Mouse (Mus musculus) gastrocnemius, postnatal 10 days (tissue): Measurements from ENCODE around the gene Adgrv1. TPM values are rescaled to one million over a fixed set of nuclear protein-coding genes. Genes with fewer than 3 reads are reported as not detected.

Experiments
- DNase-seq: peaks from one replicate; pipeline ENCODE4 v3.0.0; 2021; ENCODE audit warnings: mixed read lengths
- total RNA-seq, 2 experiments: library from RNA; stranded (reverse); gene quantifications; 2 replicates each; pipeline ENCODE4 v1.2.3; 2021

The Adgrv1 gene
- total RNA-seq, 2 experiments from 2014 or later: 0.20 to 0.26 TPM

DNA sequence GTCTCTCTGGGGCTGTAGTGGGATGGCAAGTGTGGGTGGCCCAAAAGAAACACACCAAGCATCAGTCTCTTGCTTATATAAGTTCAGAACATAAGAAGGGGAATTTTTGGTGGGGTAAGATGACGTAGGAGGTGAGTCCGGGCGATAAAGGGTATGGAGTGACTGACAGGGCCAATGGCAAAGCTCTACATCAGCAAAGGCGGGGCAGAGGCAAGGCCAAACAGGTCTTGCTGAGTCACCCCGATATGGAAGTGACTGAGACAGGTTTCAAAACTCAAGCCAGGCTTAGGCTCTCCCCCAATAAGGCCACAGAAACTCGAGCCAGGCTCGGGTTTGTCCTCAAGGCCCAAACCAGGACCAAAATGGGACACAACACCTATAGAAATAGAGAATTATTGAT, 394.1 kb downstream of the Adgrv1 start:
- DNase-seq: no peak

DNA sequence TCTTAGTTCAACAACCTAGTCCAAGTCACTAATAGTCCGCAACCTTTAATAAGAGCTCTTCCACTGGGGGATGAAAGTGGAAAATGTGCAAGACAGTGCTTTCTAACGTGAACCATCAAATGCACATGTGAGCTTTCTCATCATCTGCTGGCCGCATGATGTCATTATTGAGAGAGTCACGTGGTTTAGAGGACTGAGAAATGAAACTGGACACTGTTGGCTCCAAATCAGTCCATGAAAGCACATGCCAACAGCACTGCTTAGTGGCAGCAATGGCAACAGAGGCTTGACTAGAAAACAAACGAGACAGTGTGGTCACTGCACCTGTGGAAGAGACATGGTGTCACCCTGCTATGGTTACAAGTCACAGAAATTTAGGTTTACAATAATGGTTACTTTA, 395.0 kb downstream of the Adgrv1 start:
- DNase-seq: no peak

DNA sequence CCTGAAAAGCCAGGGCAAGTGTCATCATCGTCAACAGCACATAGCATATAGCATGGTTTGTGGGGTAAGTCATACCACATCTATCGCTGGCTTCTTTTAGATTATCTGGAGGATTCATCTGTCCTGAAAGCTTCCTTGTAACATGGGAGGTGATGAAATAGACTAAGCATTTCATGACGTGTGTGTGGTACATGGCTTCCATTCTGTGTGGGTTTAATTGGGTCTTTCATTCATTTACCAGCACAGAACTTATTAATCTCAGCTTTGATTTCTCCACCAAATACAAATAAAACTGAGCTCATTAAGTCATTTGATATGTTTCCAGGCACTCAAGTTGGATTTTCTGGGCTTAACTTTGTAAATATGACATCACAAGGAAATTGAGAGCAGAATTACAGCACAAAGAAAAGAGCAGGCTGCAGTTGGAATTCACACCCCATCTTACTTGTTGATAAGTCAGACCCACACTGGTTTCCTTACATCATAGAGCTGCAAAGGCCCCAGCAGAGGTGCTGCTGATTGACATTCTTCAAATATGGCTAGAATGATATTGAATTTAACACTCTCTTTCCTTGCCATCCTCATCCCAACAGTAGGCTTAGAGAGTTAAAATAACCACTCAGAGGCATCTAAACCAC, 396.1 kb downstream of the Adgrv1 start:
- no peak for DNase-seq

DNA sequence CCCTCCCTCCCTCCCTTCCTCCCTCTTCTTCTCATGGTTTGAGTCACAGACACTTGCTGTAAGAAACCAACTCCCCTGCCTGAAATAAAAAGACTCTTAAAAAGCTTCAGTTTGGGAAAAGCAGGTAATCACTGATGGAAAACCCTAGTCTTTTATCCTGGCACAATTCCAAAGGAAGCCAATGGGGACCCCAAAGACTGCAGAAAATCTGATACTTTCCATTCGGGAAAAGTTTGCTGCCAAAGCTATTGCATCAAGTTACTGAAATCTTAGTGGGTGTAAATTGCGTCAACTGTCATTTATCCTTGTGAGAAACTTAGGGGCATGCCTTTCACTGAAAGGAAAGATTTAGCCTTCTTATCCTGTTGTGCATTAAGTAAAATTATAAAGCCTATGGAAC, 398.9 kb downstream of the Adgrv1 start:
- no peak for DNase-seq

DNA sequence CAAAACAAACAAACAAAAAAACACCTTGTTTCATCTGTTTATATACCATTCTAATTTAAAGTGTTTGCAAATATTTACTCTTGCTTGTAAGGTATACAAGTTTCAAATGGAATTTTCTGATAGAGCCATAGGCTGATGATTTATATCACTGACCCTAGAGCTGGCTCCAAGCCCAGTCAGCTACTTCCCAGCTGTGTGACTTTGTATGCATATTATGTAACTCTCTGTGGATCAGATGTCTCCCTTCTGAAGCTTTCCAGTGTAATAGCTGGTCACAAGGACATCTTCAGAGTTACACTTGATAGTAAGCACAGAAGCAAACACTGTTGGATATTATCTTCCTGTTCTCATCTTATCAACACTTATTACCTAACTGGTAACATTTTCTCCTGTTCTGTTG, 400.1 kb downstream of the Adgrv1 start:
- DNase-seq: peak; percentile 9

DNA sequence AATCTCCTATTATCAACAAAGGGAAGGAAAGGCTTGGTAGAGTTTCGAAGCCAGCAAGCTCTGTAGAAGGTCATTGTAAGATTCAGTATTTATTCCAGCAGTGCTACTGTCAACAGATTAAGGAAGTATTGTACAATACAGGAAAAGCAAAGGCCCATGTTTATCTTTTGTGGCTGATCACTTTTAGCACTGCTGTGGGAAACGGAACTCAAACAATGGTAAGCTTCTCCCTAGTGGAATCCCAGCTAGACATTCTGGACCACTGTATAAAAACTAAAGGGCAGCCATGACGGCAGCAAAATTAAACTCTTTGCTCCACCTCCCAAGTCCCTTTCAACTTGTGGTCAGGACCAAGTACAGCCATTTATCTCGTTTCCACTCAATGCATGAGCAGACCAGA, 402.8 kb downstream of the Adgrv1 start:
- no peak for DNase-seq

DNA sequence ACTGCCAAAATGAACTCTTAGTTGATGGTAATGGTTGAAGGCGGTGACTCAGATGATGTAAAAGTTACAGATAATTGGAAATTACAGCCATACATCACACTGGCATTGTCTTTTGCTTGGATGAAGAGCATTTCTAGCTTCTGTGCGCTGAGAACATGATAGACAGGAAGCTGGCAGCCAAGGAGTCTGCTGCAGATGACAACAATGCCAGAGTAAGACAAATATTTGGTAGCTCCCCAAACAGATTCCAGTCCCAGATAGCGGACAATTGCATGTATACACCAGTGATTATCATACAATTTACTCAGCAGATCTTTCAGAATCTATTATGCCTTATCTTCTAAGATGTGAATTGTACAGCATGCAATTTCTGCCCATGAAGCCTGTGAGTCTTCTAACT, 409.2 kb downstream of the Adgrv1 start:
- DNase-seq: no peak

DNA sequence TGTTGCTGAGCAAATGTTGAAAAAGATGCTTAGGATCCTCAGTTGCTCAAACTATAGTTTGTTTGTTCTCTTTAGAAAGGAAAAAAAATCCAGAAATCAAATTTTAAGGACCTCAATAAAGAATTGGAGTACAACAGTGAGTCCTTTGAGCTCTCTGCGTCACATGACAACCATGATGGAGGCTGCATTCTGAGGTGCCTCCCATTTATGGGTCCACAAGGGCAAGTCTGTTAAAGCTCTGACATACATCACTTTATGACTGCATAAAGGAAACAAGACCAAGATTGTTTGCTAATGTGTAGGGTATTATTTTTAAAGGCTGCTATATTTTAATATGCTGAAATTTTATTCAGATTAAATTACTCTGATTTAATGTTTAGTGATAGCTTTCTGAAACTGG, 410.6 kb downstream of the Adgrv1 start:
- no peak for DNase-seq

DNA sequence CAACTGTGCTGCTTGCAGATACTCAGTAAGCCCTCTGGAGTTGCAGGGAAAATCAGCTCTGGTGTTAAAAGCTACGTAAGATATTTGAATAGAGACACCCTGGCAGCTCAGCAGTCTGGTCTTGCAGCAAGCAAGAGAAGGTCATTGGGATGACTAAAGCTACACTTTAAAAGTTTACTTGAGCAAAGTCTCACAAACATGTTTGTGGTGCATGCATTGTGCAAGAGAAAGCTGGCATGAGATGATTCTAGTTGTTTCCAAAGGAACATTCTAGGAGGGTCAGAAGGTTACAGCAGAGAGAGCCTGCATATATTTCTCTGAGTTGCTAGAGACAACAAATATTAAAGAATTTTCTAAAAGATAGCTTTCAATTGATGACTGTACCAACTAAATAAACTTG, 421.5 kb downstream of the Adgrv1 start:
- no peak for DNase-seq

DNA sequence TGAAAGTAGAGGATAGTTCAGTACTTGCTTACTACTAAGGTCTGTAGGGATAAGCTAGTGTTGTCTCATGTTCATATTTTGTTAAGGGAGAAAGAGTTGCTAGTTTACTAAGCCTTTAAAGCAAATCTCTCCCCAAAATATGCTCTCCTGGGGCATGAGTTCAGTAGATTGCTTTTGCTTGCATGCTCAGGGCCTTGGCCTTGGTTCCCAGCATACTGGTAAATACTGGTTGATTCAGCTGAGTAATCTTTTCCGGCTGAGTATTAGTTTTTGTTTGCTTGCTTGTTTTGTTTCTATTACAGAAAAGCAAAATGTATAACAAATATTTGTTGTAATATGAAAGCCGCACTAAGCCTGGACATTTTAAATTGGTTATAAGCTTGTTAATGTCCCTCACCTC, 422.4 kb downstream of the Adgrv1 start:
- DNase-seq: no peak

DNA sequence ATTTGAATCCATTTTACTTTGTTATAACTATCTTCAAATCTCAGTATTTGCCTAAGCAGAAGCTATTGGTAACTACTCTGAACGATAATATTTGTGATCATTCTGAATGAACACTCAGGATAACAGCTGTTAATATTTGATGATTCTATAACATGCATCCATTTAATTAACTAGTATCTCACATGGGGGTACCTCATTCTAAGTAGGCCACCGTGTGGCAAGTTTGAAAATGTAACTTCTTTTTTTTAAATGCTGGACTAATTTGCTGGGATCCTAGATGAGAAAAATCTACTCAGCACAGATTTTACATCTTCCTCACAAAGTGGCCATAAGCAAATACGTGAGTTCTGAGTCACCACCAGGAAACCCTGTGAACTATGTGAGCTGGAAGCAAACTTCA, 423.1 kb downstream of the Adgrv1 start:
- DNase-seq: no peak

DNA sequence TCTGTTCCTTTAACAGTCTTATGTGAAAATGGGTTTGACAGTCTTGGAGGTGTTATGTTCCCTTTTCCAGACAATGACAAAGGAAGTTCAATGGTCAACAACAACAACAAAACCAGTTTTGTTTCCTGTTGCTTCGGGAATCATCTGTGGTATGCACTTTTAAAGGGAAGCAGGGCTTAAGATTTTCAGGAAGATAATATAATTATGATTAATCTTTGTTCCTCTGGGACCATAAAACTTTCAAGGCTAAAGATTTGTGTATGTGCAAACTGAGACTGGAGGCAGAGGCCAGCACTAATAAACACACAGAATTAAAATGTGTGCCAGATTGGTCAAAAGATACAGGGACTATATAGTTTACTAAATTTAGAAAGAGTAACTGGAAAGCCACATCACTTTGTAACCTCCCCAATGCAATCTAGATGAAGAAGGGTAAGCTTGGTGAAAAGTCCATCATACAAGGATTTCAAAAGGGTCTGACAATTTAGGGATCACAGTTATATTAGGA, 424.8 kb downstream of the Adgrv1 start:
- no peak for DNase-seq

DNA sequence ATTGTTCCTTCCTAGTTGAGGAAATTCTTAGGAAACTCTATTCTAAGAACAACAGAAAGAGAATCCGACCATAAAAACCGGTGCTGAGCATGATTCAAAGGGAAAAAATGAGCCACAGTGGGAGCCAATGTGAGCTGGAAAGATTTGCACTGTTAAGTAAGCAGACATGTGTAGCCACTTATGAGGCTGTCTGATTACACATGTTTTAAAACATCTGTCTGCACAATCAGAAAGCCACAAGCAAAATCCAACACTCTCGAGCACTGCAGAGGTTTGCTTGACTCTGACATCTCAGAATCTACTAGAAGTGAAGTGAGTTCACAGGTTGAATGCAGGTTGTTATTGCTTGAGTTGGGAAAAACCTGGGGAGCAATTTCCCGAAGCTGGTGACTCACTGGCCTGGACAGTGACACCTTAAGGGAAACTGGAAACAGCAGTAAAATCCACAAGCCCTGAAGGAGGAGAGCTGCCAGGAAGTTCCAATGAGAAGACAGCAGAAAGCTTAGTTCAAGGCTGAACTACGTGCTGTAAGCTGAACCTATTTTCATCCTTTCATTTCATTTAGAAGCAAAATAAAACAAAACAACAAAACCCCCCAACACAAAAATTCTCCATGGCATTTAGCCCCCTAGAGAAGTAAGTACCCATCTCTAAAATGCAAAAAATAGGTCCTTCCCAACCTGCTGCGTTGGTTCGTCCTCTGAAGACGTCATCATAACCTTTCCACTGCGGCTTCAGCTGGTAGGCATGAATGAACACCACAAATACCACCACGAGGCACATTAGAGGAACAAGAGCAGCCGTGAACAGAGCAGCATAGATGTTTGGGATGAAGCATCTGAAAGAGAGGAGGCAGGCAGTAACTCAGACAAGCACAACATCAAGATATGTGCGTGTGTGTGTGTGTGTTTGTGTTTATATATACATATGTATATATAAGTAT, 450.7 kb downstream of the Adgrv1 start:
- DNase-seq: no peak

DNA sequence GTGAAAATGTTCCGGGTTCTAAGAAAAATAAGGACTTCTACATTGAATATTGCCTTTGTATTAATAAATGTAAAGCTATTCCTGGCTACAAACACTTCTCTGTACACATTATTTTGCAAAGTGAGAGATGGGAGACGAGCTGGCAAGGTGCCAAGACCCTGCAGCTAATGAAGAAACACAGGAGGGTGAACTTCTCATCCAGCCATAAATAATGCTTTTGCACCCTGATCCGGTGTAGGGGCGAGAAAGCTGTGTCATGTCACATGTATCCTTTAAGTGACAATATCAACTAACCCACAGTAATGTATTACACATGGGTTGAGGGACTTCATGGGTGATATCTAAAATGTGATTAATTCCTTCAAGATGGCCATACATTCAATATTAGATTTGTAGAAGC, 451.5 kb downstream of the Adgrv1 start:
- DNase-seq: peak; percentile 12

DNA sequence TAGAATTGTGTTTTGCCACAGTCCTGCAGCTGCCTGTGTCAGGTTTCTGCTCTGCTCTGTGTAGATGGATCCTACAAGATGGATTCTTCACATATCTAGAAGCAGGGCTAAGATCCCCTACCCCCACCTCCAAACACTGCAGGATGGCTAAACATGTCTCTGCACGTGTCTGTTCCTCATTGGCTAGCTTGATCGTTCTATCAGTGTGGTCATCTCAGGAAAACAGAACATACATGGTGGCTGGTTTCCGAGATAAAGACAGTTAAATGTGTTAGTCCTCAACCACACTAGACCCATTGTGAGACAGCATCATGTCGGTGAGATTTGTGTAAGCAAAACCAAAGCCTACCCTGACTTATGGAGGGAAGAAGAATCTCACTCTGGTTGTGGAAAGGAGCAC, 456.1 kb downstream of the Adgrv1 start:
- no peak for DNase-seq

DNA sequence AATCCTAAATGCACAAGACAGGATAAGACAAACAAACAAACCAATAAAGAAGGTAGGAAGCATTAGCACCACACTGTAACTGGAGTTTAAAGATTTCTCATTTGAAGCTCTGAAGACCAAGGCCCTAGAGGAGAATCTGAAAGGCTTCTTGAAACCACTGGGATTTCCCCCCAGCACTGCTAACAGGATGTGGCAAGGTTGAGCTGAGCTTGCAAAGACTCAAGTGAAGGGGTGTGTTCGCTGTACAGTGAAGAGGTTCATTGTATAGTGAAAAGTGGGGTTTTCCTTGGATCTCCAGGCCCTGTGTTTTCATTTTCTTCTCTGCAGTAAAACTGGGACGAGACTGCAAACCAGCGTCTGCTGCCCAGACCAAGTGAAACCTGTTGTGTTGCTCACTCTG, 456.9 kb downstream of the Adgrv1 start:
- DNase-seq: no peak

DNA sequence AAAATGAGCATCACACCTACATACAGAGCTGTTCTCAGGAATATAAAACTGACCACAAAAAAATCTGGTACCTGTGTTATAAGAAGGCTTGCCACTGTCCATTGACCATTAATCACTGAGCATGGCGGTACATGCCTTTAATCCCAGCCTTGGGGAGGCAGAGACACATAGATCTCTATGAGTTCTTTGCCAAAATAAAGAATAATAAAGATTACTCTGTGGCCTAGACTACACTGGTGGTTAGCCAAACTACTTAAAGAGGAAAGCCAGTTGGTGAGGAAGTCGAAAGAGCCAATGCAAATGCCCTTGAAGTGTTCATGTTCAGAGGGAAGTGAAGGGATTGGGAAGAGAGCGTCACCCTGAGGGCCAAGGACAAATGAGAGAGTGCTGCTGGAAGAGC, 461.8 kb downstream of the Adgrv1 start:
- no peak for DNase-seq

DNA sequence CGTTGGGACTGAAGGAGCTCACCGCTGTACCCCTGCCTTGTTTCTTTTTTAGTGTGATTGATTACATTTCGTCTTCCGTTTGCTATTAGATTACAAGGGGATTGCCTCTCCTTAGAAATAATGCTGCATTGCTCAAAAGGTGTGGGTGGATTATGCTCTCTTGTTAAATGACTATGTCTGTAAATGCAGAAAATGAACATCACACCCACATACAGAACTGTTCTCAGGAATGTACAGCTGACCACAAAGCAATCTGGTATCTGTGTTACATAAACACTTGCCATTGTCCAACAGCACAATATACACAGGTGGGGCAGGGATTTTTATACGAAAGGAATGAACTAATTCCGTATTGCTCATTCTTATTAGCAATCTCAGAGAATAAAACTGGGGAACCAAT, 465.5 kb downstream of the Adgrv1 start:
- DNase-seq: no peak

DNA sequence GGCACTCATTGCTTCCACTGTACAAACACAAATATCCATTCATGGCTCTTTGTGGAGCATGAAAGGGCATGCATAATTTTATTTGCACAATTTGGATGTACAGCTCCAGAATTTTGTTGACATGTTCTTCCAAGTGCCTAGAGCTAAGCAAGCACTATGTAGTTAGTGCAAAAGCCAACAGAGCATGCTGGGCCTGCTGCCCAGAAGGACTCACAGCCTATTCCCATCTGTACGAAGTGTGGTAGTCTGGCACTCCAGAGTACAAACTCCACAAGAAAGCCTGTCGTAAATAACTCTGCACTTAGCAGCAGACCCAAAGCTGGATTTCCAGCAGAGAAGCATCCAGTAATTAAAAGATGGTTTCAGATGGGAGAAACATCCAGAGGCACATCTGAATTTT, 473.1 kb downstream of the Adgrv1 start:
- no peak for DNase-seq

DNA sequence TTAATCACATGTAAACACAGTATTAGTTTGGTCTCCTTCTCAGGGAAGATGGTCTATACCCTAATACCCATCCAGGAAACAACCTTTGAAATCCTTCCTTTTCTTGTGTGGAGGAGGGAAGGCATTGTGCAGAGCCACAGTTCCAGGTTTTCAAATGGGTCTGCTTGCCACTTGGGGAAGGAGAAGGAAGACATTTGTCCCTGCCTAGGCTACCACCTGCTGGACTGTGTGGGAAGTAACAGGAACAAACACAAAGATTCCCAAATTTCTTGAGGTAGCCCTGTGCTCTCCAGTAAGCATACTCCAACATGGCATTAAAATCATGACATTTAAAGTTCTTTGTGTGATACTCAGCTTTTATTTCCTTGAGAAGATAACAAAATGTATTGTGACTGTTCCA, 477.6 kb downstream of the Adgrv1 start:
- DNase-seq: peak; percentile 39

DNA sequence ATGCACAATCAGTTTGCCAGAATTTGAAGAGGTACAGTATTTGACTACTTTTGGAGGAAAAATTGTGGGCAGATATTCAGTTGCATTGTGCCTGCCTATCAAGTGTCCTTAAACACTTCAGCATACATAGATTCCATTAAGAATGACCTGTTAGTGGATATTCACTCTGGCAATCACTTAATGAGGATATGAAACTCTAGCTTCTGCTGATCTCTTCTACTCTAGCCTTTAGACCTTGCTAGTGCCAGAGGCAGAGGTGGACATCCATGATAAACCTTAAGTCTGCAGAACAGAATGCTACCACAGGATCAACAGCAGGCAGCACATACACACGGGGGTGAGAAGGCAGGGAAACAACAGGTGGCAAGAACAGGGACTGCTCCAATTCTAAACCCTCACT, 488.5 kb downstream of the Adgrv1 start:
- no peak for DNase-seq

DNA sequence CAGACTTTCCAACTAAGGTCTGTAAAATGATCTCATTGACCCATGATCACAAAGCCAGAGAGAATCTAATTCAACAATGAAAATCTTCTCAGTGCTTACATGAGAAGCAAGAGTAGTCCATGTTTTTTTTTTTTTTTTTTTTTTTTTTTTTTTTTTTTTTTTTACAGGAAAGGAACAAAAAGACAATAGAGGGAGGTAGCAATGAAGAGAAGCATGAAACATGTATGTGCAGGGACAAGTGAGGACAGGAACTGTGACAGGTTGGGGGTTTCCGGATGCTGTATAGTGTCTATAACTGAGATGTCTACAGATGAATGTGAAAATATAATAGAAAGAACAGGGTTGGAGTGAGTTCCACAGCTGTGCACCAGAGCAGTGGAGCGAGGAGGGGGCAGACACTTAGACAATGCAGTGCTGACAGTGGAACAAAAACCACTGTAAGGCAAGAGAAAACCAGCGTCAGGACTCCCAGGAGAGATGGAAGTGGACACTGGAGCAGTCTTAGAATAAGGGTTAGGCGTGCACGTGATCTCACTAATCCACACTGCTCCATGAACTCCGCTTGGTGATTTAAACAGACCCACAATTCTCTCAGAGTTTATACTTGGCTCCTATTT, 490.6 kb downstream of the Adgrv1 start:
- no peak for DNase-seq
